Comparison of ENCODE assay signal across 25 mouse cellular contexts in genomic region chr4:87800276-87800675, GRCm38 (mm10).
DNase-seq lines count a peak whose midpoint lies in the region; ATAC-seq and TF ChIP-seq lines count a peak whose summit lies in the region.
"Had no signal": no experiment of that assay in that cellular context is flagged by ENCODE, and none has a peak within 500 bp of the region (broad histone marks: within the 10 kb centered on the region; RNA-seq: fewer than 3 reads in every experiment).

No protein-coding gene starts in this region.

- H3K4me2 ChIP-seq in liver, embryonic 12.5 days: peak overlapping the region; percentile 50
- H3K4me2 ChIP-seq in liver, postnatal 0 days (ENCODE audit: low read depth, low read length): peak overlapping the region; percentile 15; the same call in 1 of the 2 replicates
- H3K4me2 ChIP-seq in kidney, embryonic 14.5 days (replicated peaks; ENCODE audit: low read depth, low read length): no peak overlapping the region
- H3K4me2 ChIP-seq: forebrain, embryonic 15.5 days; heart, embryonic 15.5 days; limb, embryonic 13.5 days; lung, embryonic 15.5 days had no signal

- no peak for TF ChIP-seq CTCF in liver, postnatal 0 days (IDR thresholded peaks at IDR 0.05; ENCODE audit: low read depth)

- peak; percentile 85 for ATAC-seq in liver, embryonic 12.5 days
- peak; percentile 59 for ATAC-seq in liver, postnatal 0 days
- no peak for ATAC-seq in kidney, embryonic 14.5 days (ENCODE audit: low FRiP score, low TSS enrichment)
- ATAC-seq: activated CD4-positive, CD25-positive, alpha-beta regulatory T cell, adult 4 months; CD4-positive, CD25-positive, alpha-beta regulatory T cell, adult 4 months; forebrain, embryonic 15.5 days; hindbrain, embryonic 16.5 days had no signal

- DNase-seq in spleen, postnatal 36 days (ENCODE audit: low spot score in 2 of 2): peak; percentile 5 to 26
- no peak for DNase-seq in spleen, postnatal 4 days (ENCODE audit: low spot score in 2 of 2)
- no peak for DNase-seq in liver, postnatal 0 days
- no peak for DNase-seq in lung, adult 18-20 months
- DNase-seq in adrenal gland, adult 8-10 months: no peak
- DNase-seq: adrenal gland, adult 2 months; cerebellum, adult 8-10 months; cerebellum, postnatal 36 days; gastrocnemius, postnatal 36 days; kidney, adult 18-20 months; kidney, postnatal 36 days; midbrain, embryonic 14.5 days; thymus, postnatal 25 days had no signal

- H3K27me3 ChIP-seq in liver, embryonic 12.5 days (replicated peaks): no peaks in the 10 kb centered on the region
- H3K27me3 ChIP-seq in liver, postnatal 0 days (ENCODE audit: insufficient read depth, low read length): no peaks in the 10 kb centered on the region
- no peaks in the 10 kb centered on the region for H3K27me3 ChIP-seq in kidney, embryonic 14.5 days (ENCODE audit: control insufficient read depth, insufficient read depth, low read length)
- H3K27me3 ChIP-seq: forebrain, embryonic 15.5 days; heart, embryonic 15.5 days; limb, embryonic 13.5 days; lung, embryonic 15.5 days; megakaryocyte, embryonic 14.5 days had no signal

- H3K36me3 ChIP-seq in liver, embryonic 12.5 days: peaks cover 4% of the 10 kb centered on the region; the same call in 1 of the 2 replicates
- H3K36me3 ChIP-seq in liver, postnatal 0 days (replicated peaks; ENCODE audit: insufficient read depth, low read length): no peaks in the 10 kb centered on the region
- H3K36me3 ChIP-seq in kidney, embryonic 14.5 days (ENCODE audit: control insufficient read depth, insufficient read depth, low read length): no peaks in the 10 kb centered on the region
- H3K36me3 ChIP-seq: forebrain, embryonic 15.5 days; heart, embryonic 15.5 days; limb, embryonic 13.5 days; lung, embryonic 15.5 days had no signal

- TF ChIP-seq EP300 in liver, postnatal 0 days (IDR thresholded peaks at IDR 0.05; ENCODE audit: low read depth): no peak

- no peaks in the 10 kb centered on the region for H3K9me3 ChIP-seq in liver, embryonic 12.5 days (replicated peaks)
- no peaks in the 10 kb centered on the region for H3K9me3 ChIP-seq in liver, postnatal 0 days (ENCODE audit: low read length)
- H3K9me3 ChIP-seq in kidney, embryonic 14.5 days (ENCODE audit: control insufficient read depth, low read length): no peaks in the 10 kb centered on the region
- H3K9me3 ChIP-seq: forebrain, embryonic 15.5 days; heart, embryonic 15.5 days; limb, embryonic 13.5 days; lung, embryonic 15.5 days; megakaryocyte, embryonic 14.5 days had no signal

- H3K27ac ChIP-seq in liver, embryonic 12.5 days: peak overlapping the region; percentile 79
- no peak overlapping the region for H3K27ac ChIP-seq in liver, postnatal 0 days (ENCODE audit: low read depth)
- no peak overlapping the region for H3K27ac ChIP-seq in kidney, embryonic 14.5 days (ENCODE audit: low read depth, low read length)
- H3K27ac ChIP-seq: forebrain, embryonic 15.5 days; heart, embryonic 15.5 days; layer of hippocampus, adult 2 months; left cerebral cortex, adult 2 months; limb, embryonic 13.5 days; lung, embryonic 15.5 days had no signal

- H3K4me3 ChIP-seq in liver, embryonic 12.5 days: no peak overlapping the region; the same call in 1 of the 2 replicates
- no peak overlapping the region for H3K4me3 ChIP-seq in liver, postnatal 0 days (ENCODE audit: low read depth, low read length)
- no peak overlapping the region for H3K4me3 ChIP-seq in kidney, embryonic 14.5 days (ENCODE audit: low read length)
- H3K4me3 ChIP-seq: forebrain, embryonic 15.5 days; heart, embryonic 15.5 days; layer of hippocampus, adult 2 months; left cerebral cortex, adult 2 months; limb, embryonic 13.5 days; lung, embryonic 15.5 days; megakaryocyte, embryonic 14.5 days had no signal

- H3K9ac ChIP-seq in liver, embryonic 12.5 days: peak overlapping the region; percentile 52
- no peak overlapping the region for H3K9ac ChIP-seq in liver, postnatal 0 days (replicated peaks)
- no peak overlapping the region for H3K9ac ChIP-seq in kidney, embryonic 14.5 days (ENCODE audit: low read depth, low read length)
- H3K9ac ChIP-seq: forebrain, embryonic 15.5 days; heart, embryonic 15.5 days; limb, embryonic 13.5 days; lung, embryonic 15.5 days had no signal

- WGBS in liver, embryonic 12.5 days (ENCODE audit: insufficient replicate concordance): 77% methylated on average over 1 of the region's 1 CpGs
- 81% methylated on average over 1 of the region's 1 CpGs for WGBS in liver, postnatal 0 days (ENCODE audit: insufficient replicate concordance)
- WGBS in kidney, embryonic 14.5 days: 33% methylated on average over 1 of the region's 1 CpGs

- peaks cover 55% of the 10 kb centered on the region for H3K4me1 ChIP-seq in liver, embryonic 12.5 days
- H3K4me1 ChIP-seq in liver, postnatal 0 days (ENCODE audit: insufficient read depth): peaks cover 15% of the 10 kb centered on the region
- no peaks in the 10 kb centered on the region for H3K4me1 ChIP-seq in kidney, embryonic 14.5 days (ENCODE audit: control insufficient read depth, insufficient read depth, low read length)

Comparison
In these comparisons a context has a peak if more than half of its experiments do, and no peak if none do; other contexts are left out.
1. DNase-seq: peak in spleen, postnatal 36 days (2 of 2); none in spleen, postnatal 4 days (0 of 2), liver, postnatal 0 days (single experiment), lung, adult 18-20 months (0 of 2) and adrenal gland, adult 8-10 months (single experiment).